Mouse (Mus musculus) right cerebral cortex, adult 18-20 months (tissue): Measurements from ENCODE around the gene Prdm11.

Experiments used
- DNase-seq: peaks from one replicate; pipeline ENCODE4 v3.0.0; 2022; ENCODE audit warnings: mixed read lengths

Gene Prdm11

DNA sequence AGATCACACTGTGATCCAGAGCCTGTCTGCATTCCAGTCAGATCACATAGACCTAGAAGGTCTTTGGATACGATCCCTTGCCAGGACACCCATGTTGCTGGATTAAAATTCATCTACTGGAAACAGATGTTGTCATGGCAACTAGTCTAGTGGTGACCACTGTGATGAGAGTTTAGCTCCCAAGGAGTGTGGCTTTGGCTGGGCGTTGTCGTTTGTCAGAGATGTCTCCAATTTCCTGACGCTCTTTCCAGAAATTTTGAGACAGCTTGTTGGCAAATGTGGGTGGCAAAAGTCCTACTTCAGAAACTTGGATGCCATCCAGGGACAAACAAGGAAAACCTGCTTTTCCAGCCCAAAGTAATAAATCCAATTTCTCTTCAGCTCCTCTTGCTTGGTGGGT, 87.3 kb downstream of the Prdm11 start:
- peak; percentile 65 for DNase-seq

DNA sequence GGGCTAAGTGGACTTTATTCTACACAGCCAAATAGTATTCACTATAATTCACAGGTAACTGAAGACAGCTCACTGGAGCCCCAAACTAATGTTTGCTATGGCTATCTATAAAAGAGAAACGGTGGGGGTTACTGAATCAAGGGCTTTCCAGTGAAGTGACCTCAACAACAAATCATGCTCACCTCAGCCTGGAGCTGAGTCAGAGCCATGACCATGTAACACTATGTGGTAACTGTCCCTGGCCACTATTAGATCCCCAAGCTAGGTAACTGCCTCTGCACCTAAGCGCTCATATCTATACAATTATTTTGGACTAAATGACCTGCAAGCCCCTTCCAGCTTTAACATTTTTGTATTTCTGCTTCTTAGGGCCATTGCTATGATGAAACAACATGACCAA, 89.0 kb downstream of the Prdm11 start:
- DNase-seq, result no peak

DNA sequence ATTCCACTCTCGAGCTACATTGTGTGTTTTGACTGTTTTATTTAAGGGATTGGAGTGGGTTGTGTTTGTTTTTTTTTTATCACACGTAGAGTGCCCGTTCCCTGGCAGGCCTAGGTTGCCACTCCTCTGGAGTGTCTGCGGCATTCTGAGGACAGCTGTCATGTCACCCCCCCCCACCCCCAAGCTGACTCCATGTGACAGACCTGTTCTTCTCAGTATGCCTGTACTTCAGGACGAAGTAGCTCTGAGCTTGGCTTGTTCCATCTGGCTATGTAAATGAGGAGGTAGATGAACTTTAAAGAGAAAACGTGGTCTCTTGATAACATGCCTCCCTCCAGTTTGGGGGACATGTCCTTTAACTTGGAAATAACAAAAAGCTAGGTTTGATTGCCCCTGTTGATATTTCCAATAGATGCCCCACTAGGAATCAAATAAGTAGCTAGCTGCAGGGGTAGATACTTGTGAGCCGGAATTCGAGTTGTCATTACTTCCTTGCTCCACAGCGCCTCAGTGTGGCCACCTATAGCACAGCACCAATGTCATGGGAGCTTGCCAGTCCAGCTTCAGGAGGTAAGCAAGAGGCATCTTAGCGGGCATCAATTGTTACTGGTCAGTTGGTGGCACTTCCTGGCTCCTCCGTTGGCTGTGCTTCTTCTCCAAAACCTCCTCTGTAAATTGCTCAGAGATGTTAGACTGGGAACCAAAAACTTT, 91.4 kb downstream of the Prdm11 start:
- DNase-seq, result peak; percentile 74

DNA sequence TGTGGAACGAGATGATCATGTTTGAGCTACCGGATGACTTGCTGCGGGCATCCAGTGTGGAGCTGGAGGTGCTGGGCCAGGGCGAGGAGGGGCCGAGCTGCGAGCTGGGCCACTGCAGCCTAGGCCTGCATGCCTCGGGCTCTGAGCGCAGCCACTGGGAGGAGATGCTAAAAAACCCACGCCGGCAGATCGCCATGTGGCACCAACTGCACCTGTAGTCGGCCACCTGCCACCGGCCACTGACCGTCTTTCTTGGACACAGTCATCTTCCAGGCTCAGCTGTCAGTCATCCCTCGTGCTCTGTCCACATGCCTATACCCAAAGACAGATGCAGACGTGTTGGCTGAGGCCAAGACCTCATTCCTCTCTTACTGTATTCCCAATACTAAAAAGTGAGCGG, 92.5 kb downstream of the Prdm11 start:
- DNase-seq, result no peak

DNA sequence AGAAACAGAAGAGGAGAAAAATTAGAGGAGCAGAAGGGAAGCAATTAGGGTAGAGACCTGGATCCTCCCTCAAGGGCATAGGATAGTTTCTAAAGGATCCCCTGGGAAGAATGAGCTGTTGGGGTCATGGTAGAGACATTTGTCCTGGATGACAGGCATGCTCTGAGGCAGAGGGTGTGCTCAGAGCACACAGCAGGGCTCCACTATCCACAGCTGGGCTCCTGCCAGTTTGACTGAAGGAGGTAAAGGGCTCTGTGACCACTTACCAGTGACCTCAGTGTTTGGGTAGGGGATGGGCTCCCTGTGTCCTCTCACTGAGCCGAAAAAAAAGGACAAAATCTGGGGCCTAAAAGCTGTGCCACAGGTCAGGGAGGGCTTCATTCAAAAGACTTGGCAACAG, 96.4 kb downstream of the Prdm11 start:
- DNase-seq, result no peak

DNA sequence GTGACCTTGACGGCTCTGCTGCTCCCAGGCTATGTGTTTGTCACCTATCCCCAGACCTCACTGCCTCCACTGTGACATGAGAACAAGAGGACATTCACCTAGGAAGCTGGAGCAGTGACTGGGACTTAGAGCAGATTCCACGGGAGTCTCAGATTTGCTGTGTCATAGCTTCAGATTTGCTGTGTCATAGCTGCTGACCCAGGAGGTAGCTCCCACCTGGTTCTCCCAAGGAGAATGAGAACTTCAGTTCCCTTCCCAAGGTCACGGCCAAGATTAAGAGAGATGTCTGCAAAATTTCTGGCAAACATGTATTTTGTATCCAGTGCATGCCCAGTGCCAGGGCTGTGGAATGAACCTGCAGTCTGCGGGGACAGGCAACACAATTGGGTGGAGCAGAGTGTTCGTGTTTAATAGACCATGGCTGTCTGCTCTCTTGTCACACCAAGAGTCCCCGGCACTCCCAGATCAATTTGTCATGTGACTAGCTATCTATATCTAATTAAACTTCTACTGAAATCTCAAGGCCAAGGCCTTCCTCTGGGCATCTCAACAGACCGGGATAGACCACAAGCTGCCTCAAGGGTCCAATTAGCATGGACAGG, 97.2 kb downstream of the Prdm11 start:
- DNase-seq, result no peak

DNA sequence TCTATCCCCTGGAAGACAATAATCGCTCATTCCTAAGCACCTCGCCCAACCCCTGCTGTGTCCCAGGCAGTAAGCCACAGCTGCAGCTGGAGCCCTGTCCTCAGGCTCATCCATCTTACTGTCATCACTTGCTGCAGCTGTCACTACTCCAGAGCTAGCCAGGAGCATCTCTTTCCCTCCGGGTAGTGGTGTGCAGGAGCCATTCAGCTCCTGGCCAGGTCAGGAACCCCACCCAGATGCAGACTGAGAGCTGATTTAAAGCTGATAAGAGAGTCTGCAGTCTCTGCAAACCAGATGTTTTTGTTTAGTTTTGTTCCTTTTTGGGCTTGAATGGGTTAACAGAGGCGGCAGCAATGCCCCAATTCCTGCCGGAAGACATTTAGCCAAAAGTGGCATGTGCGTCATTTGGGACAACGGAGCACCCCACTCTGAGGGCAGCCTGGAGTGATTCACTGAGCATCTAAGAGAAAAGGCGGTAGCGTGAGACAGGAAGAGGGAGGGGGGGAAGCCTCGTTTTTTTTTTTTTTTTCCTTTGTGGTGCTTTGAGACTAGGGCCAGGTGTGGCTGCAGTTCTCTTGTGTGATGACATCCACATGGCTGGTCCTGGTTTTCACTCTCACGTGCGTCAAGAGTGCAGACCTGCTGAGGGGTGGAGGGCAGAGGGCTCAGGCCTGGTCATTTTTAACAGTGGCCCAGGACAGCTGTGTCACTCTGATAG, 97.8 kb downstream of the Prdm11 start:
- DNase-seq, result peak; percentile 67

DNA sequence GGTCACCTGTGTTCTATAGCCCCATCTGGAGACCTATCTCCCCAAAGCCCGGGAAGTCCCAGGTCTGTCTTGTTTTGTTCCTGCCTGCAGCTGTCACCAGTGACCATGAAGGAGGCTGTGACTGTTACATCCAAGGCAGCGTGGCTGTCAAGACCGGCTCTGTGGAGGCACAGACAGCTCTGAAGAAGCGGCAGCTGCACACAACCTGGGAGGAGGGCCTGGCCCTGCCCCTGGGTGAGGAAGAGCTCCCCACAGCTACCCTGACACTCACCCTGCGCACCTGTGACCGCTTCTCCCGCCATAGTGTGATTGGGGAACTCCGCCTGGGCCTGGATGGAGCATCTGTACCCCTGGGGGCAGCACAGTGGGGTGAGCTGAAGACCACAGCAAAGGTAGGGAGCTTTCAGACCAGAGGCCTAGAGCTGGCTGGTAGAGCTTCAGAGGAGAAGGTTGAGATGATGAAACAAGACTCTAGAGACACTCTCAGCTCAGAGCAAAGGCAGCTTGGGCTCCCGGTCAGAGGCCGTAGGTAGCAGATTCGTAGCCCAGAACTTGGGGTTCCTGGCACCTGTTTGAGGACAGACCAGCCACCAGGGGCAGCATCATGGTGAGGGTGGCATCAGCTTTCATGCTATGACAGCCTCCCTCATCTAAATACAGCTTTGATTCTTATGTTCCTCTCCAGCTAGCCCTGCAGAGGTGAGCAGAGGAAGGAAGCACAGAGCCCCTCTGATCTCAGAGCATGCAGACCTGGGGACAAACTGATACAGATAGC, 100.0 kb downstream of the Prdm11 start:
- DNase-seq, result no peak

DNA sequence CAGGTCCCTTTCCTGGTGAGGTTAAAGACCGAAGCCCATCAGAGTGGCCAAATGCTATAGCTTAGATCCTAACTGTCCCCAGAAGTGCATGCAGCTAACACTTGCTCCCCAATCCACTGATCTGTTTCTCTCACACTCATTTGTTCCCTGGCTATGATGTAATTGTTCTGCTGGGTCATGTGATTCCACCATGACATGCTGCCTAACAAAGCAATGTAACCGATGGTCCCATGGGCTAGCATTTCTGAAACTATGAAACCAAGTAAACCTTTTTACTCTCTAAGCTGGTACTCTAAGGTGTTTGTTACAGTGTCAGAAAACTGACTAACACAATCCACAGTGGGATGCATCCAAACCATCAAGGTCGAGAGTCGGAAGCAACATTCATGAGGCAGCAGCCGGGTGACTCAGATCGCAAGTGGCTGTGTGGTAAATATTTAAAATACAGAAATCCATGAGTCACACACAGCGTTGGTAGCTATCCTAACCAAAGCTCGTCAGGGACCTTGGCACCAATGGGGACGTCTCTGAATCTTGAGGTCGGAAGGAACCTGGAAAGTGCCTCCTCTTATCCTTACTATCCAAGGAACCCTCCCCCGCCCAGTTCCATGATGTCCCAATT, 100.7 kb downstream of the Prdm11 start:
- no peak for DNase-seq

DNA sequence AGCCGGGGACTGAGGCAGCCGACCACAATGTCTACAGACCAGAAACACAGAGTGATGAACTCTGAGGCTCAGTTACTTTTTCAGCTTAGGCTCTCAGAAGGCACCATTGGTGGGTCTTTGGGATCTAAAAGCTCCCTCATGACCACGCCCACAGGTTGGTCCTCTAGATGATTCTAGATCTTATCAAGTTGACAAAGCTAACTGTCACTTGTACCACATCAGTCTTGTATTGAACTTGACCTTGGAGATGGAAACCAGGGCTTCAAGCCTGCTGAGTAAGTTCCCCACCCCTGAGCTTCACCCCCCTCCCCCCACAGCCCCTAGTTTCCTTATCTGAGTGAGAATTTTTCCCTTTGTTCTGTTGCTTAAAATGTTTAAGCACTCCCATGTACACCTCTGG, 101.6 kb downstream of the Prdm11 start:
- DNase-seq, result no peak

DNA sequence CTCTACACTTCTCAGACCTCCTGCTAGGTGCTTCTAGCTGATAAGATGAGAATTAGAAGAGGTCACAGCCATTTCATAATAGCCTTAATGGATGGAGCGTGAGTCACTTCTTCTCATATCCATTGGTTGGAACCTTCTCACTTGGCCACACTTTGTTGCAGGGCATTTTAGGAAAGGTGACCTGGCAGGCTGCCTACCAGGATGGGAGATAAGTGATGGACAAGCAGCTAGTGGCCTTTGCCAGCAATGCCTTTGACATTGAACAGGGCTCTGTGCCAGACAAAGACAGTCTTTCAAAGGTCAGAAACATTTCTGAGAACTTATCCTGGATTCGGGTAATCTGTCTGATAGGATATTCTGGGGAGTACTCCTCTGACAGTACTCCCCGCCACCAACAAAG, 102.6 kb downstream of the Prdm11 start:
- no peak for DNase-seq

DNA sequence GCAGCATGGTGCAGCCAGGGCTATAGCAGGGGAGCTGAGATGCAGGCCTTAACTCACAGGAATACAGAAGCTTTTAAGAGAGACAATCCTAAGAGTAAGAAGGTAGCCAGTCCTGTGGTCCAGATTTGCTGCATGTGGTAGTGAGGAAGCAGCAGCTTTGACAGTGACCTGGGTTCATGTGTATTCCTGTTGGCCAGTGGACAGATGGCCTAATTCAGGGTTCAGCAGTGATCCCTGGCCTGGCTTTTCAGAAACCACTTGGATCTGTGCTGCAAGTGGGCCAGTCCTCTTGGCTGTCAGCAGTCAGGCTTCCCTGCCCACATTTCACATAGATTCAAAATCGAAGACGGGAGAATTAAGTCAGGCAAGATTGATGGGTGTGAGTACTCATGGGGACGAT, 104.5 kb downstream of the Prdm11 start:
- no peak for DNase-seq

DNA sequence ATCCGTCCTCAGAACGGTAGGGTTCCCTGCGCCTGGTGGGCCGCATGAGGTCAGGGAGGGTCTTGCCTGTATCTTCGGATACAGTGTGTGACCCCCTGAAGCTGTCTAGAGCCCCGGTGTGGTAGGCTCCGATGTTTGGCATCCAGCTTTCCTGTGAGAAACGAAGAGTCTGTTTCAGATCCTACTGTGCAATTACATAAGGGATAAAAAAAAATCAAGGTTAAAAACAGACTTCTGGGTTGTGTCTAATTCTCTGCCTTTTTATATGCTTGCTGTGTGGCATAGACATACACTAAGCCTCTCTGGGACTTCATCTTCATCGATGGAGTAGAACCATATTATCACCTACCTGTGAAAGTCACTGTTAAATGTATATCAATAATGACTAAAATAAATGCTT, 105.0 kb downstream of the Prdm11 start:
- DNase-seq, result no peak

DNA sequence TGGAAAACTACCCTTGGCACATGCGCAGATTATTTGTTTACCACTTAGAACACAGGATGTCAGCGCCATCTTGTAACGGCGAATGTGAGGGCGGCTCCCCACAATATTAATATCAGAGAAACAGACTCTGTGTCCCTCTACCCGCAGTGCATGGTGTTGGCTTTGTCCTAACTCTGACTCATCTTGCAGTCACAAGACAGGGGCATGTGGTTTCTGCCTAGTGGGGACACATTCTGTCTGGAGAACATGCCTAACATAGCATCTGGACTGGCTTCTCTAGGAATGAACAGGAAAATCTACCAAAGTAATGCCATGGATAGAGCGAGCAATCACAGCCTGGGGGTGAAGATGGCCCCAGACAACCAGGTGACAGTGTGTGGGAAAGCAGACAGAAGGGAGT, 107.1 kb downstream of the Prdm11 start:
- no peak for DNase-seq

DNA sequence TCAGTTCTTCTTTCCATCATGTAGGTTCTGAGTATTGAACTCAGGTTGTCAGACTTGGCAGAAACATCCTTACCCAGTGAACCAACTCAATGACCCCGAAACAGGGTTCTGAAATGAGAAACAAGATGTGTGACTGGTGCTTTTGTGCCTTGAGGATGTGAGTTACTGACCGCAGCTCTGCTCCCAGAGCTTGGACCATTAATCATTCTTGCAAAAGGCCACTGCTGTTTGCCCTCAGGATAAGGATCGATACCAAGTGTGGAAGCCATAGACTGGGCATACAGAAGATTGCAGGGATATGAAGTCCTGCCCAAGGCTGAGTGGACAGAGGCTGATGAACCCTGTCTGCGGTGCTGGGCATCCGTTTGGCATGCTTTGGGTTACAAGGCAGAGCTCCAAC, 107.9 kb downstream of the Prdm11 start:
- no peak for DNase-seq

DNA sequence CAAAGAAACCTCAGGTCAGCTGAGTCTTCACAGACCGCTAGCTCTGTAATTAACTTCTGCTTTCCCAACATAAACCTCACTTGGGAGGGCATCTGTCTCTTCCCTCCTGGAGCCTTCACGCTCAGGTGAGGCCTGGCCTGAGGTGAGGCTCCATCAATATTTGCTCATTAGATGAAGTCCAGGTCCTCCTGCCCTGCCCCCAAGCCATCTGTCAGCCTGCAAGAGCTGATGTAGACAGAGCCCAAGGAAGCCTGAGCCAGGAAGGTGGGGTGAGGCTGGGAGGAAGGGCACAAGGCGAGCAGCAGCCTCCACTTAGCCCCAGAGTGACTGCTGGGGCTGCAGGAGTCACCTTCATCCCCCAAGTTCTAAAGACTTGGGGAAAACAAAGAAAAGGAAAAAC, 110.5 kb downstream of the Prdm11 start:
- DNase-seq, result no peak

DNA sequence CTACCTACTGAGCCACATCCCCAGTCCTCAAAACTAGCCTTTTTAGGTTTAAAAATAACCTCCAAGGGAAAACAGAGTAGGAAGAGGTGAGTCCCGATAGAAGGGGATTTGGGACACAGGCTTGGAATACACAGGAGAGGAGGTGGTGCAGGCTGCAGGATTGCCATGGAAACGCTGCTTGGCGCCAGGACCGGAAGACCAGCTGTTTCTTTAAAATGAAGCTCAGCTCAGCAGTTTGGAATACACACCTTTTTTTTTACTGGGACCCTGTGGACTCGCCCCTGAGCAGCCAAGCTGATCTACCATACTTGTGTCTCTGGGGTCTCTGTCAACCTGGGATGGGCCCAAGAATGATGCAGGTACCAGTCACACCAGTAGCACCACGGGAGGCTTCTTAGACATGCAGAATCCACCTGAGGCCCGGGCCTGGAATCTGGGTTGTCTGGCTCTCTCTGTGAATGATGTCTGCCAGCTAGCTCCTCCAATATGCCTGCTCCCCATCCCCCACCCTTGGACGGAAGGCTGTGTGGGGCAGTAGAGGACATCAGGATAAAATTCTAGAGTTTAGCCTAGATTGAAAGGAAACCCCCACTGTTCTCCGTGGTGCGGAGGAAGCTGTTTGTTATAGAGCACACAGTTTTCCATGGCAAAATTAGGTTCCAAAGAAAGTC, 111.5 kb downstream of the Prdm11 start:
- DNase-seq, result peak; percentile 90

DNA sequence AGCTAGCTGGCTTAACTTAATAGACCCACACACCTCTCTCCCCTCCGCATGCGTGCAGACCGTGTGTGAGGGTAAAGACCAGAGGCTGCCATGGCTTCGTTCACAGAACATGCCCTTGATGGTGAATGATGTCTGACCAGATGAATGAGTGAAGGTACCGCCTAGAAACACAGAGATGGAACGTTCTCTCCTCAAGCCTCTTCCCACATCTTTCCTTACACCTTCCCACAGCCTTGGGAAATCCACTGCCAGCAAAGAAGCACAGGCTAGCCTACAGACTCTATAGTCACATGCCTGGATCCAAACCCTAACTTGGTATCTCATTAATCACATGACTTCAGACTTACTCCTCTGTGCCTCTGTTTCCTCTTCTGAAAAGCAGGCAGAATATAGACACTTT, 112.6 kb downstream of the Prdm11 start:
- DNase-seq, result no peak

DNA sequence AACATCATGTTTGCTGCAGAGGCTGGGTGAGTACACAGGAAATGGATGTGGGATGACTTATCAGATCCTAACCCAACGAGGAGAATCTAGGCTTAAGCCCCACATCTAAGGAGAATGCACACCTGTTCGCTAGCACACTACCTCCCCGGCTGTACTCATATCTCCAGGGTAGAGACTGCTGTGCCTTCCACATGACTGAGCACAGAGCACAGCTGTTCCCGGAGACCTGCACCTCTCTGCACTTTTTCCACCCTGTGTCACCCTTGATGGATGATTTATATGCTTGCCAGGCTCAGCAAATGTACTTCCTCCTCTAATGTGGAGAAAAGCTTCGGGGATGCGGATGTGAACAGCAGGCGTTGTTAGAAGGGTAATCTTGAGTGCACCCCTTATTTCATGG, 114.9 kb downstream of the Prdm11 start:
- DNase-seq, result no peak

DNA sequence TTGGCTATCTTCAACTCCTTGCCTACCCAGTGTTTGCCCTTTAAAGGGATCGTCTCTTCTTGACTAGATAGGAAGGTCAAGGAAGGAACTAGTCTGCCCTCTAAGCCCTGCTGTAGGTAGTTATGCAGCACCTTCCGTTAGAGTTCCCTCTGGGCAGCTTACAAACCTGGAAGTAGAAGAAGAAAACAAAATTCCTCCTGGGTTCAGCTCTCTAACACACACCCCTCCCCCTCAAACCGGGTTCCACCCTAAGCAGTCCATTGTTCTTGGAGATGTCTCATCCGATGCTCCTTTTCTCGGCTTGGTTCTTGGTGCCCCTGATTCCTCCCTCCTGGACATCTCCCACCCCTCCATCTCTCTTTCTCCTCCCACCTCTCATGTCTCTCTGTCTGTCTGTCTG, 116.3 kb downstream of the Prdm11 start:
- no peak for DNase-seq

DNA sequence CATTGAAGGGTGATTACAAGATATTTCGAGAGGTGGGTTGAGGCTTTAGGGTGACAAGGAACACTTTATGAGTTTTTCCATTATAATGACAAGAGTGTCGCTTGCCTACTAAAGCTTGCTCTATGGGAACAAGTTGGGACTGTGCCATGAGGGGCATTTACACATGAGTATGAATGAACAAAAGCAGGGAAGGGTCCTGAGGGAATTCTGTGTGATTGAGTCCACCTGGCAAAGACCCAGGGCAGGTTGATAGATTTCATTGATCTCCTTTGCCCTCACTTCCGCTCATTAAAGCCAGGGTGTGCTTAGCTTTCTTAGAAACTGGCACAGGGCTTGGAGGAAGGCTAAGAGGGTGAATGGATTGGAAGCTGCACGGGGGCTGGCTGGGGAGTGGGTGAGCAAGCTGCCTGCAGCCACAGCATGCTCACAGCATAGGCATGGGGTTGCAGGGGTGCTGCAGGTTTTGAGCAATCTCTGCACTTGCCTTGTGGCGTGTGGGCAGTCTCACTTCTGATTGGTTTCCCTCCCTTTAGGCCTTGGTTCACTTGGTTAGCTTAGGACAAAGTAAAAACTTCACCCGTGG, 121.2 kb downstream of the Prdm11 start:
- no peak for DNase-seq

DNA sequence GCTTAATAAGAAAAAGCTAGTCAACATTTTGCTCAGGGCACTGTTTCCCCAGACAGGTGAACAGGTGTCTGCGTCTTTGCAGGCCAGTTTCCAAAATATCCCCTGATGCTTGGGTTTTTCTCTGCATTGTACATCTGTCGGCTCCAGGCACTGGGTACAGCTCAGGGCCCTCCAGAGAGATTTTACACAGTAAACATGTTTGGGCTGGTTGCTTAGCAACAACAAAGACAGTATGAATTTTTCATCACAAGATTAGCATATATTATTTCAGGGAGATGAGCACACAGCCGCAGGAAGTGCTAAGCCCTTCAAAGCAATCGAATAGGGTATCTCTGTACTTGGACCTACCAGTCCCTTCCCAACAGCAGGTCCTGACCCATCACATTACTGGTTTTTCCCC, 125.3 kb downstream of the Prdm11 start:
- peak; percentile 67 for DNase-seq
